Mouse (Mus musculus) small intestine, adult 2 months (tissue): ENCODE measurements around the gene Lipi. TPM values are rescaled to one million over a fixed set of nuclear protein-coding genes. Genes with fewer than 3 reads are reported as not detected.

ENCODE experiments used
- H3K27ac ChIP-seq: fragments of 200-500 bp; 2 replicates; pipeline ENCODE4 v1.5.1; 2012; ENCODE audit warnings: low read depth, low read length, control low read depth, inconsistent platforms; ENCODE audit not compliant: insufficient read depth
- H3K27me3 ChIP-seq: fragments of 200-500 bp; 2 replicates; pipeline ENCODE4 v1.6.1; 2012; ENCODE audit warnings: mild to moderate bottlenecking, moderate library complexity, low read length, inconsistent platforms; ENCODE audit not compliant: control insufficient read depth, insufficient read depth
- H3K36me3 ChIP-seq: fragments of 200-500 bp; 2 replicates; pipeline ENCODE4 v1.6.1; 2012; ENCODE audit warnings: mild to moderate bottlenecking, low read length, control low read depth, inconsistent platforms; ENCODE audit not compliant: control insufficient read depth, insufficient read depth
- H3K4me1 ChIP-seq: fragments of 200-500 bp; 2 replicates; pipeline ENCODE4 v1.6.1; 2012; ENCODE audit warnings: low read length, inconsistent platforms, mixed read lengths; ENCODE audit not compliant: control insufficient read depth, insufficient read depth, insufficient read length
- H3K4me3 ChIP-seq: fragments of 200-500 bp; 2 replicates; pipeline ENCODE4 v1.5.1; 2012; ENCODE audit warnings: low read depth, mild to moderate bottlenecking, control low read depth, inconsistent platforms, low read length, moderate library complexity
- CTCF ChIP-seq: fragments of 200-500 bp; IDR thresholded peaks from 2 replicates; pipeline ENCODE4 v1.5.1; 2012; ENCODE audit warnings: low read depth, mild to moderate bottlenecking, control low read depth, inconsistent platforms, low read length, moderate library complexity, mixed read lengths; ENCODE audit not compliant: insufficient replicate concordance, insufficient read length; ENCODE audit errors: extremely low read depth
- POLR2A ChIP-seq: fragments of 200-500 bp; IDR thresholded peaks from 2 replicates; pipeline ENCODE4 v1.6.1; 2012; ENCODE audit warnings: low read depth, mild to moderate bottlenecking, control low read depth, inconsistent platforms, low read length, moderate library complexity
- WGBS: fragments of 180-500 bp; shearing (Covaris S2); methylation state at CpG from one replicate; pipeline ENCODE4 v1.1.7; 2018; 5-methylcytosine and 5-hydroxymethylcytosine counted together
- polyA plus RNA-seq: library from polyadenylated mRNA; depleted of rRNA; stranded (reverse); fragments of >200 nt; gene quantifications from 2 replicates; pipeline ENCODE4 v1.2.3, GENCODE M21; 2012; rRNA removed

The Lipi gene
- polyA plus RNA-seq = not detected in 2 replicates

DNA sequence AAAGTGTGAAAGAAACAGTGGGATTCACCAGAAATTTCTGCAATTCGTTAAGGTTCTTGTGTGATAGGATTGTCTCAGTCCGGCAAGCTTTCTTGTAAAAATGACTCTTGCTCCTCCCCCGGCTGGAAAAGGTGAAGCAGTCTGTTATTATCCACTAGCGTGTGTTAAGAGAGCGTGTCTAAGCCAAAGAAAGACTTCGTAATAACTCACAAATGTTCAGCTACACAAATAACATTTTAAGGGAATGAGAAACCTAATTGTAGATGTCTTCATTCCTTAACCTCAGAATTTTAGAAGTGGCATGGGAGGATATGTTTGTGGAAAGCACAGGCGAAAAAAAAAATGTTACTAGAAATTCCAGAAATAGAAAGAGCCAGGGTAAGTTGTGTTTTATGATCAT lies at the start of gene Lipi:
Lipi (minus strand) TSS at position 101 of the 400 bp plus-strand sequence.
- H3K27me3 ChIP-seq = no peaks in the 10 kb centered on the region
- no peaks in the 10 kb centered on the region for H3K36me3 ChIP-seq
- 80% methylated on average over 7 of the region's 7 CpGs for WGBS
- H3K4me1 ChIP-seq = no peaks in the 10 kb centered on the region
- H3K4me3 ChIP-seq = no peak within 1 kb of the TSS
- TF ChIP-seq CTCF = no peak
- TF ChIP-seq POLR2A = no peak
- no peak within 1 kb of the TSS for H3K27ac ChIP-seq

DNA sequence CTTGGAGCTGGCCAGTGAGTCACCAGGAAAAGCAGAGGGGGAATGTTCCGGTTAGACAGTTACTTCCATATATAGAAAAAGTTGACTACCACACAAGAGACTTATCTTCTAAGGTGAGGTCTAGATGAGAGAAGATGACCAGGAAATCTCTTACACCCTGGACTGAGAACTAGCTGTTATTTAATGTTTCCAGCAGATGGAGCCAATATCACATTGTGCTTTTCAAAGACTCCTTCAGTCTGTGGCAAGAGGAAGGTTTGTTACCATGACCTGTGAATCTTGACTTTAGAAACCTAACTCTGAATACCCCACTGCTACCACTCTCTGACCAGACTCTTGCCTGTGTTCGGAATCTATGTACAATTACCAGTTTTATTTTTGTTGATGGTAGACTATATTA lies 42.0 kb upstream of the Lipi start:
- Histone ChIP-seq H3K27ac (no peak overlapping the region), H3K4me1 (no peaks in the 10 kb centered on the region), H3K4me3 (no peak overlapping the region), H3K36me3 (no peaks in the 10 kb centered on the region), H3K27me3 (no peaks in the 10 kb centered on the region)
- TF ChIP-seq CTCF (no peak), POLR2A (no peak)
- WGBS = 83% methylated on average over 2 of the region's 2 CpGs

DNA sequence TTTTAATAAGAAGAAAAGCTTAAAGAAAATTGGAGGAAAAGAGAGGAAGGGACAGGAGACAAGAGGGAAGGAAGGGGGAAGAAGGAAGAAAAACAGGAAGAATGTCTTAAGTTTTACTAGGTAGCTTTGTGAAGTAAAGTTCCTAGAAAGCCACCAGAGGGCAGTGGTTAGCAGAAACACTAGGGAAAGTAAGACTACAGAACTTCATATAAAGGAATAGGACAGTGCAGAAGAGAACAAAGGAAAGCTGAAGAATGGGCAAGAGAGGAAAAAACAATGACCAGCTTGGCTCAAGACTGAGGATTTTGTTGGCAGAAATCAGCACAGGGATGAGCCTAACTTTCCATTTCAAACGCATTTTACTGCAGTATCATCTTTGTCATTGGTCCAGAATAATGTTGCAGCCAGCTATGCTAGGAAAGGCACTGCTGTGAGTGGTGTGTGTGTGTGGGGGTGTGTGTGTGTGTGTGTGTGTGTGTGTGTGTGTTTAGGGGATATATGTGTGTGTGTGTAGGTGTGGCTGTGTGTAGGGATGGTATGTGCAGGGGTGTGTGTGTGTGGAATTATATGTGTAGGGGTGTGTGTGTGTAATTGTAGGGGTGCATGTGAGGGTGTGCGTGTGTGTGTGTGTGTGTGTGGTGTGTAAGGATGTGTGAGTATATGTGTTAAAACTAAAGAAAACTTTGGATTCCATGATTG lies 31.9 kb upstream of the Lipi start:
- no peak overlapping the region for H3K4me3 ChIP-seq
- no peaks in the 10 kb centered on the region for H3K4me1 ChIP-seq
- no peaks in the 10 kb centered on the region for H3K27me3 ChIP-seq
- no peak for TF ChIP-seq POLR2A
- TF ChIP-seq CTCF = no peak
- WGBS = 75% methylated on average over 2 of the region's 2 CpGs
- no peak overlapping the region for H3K27ac ChIP-seq
- no peaks in the 10 kb centered on the region for H3K36me3 ChIP-seq

DNA sequence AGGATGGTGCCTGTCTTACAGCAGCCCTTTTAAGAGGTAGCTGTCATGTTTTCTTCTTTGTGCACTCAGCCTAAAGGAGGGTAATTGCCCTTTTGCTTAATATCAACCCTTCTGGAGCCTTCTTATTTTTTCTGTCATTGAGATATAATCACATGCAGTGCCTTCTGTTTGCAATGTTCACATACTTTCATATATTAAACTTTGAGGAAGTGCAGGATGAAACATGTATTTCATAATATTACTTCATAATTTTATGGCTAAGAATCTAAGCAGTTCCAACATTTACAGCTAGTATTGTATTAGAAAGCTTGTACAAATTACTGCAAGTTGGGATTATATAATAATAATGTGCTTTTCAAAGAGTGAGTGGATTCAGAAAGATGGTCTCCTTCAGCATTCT lies 26.7 kb upstream of the Lipi start:
- Histone ChIP-seq H3K27me3 (no peaks in the 10 kb centered on the region), H3K4me1 (no peaks in the 10 kb centered on the region), H3K27ac (no peak overlapping the region), H3K36me3 (no peaks in the 10 kb centered on the region), H3K4me3 (no peak overlapping the region)
- TF ChIP-seq POLR2A = no peak
- no peak for TF ChIP-seq CTCF

DNA sequence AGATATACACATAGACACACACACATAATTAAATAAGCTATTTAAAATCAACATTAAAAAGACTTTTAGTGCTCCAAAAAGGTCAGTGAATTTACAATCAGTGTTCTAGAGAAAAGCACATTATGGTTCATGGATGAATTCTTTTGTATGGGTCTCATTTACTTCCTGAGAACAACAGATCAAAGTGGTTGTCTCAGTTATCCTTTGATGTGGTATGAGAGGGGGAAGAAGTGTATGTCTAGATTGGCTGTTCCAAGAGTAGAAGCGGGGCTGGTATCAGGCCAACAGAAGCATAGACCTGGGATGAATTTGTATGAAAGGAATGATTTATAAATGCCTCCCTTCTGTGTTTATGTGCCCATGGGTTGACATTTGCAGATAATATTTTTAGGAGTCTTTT lies 20.6 kb upstream of the Lipi start:
- no peak for TF ChIP-seq CTCF
- no peak for TF ChIP-seq POLR2A
- Histone ChIP-seq H3K27me3 (no peaks in the 10 kb centered on the region), H3K27ac (no peak overlapping the region), H3K4me3 (no peak overlapping the region), H3K36me3 (no peaks in the 10 kb centered on the region), H3K4me1 (no peaks in the 10 kb centered on the region)
- WGBS = 76% methylated on average over 1 of the region's 1 CpGs

DNA sequence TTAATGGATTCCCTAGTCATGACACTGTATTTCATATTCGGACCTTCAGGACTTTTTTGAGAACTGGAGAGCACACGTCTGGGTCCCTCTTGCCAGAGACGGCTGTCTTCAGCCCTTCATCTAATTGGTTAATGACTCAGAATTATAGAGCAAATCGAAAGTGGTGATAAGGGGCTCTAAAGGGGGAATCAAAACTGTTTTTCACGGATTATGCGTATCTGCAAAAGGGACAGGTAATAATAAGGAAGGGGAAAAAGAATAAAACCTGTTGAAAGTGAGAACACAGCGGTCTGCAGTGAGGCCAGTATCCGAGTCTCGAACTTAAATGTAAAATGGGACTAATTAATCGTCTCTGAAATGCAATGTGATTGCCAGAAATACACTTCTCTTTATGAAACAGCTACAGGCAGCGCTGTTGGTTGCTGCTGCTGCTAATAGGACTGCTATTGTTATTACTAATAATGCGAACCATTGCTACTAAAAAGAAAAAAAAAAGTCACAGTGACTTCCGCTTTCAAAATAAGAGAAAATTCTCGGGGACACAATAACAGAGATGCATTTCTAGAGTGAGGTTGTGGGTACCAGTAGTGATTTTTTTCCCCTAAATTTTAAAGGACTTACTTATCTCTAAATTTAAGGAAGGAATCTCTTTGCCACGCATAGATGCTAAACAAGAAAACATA lies 7.8 kb upstream of the Lipi start:
- no peaks in the 10 kb centered on the region; the same call in 1 of the 2 replicates for H3K27me3 ChIP-seq
- no peaks in the 10 kb centered on the region for H3K36me3 ChIP-seq
- WGBS = 9% methylated on average over 15 of the region's 15 CpGs
- TF ChIP-seq POLR2A = no peak
- no peak for TF ChIP-seq CTCF
- peaks cover 2% of the 10 kb centered on the region; the same call in 1 of the 2 replicates for H3K4me1 ChIP-seq
- no peak overlapping the region for H3K27ac ChIP-seq
- H3K4me3 ChIP-seq = no peak overlapping the region
